Mouse (Mus musculus) embryo, embryonic 10.5 days (tissue): Measurements from ENCODE around the gene Svop.
A peak's percentile ranks its signal among the peaks of the same experiment; 100 is the strongest.

Experiments used
- DNase-seq: peaks from one replicate; pipeline ENCODE4 v3.0.0-alpha.2; 2015; ENCODE audit warnings: low spot score

Svop gene

GRCm38 (mm10) chr5:114091057-114091807 is at the start of gene Svop:
Gene Svop (minus strand): TSS chr5:114091570.
- peak; percentile 86 for DNase-seq

- DNase-seq = peak; percentile 32
These were observed 47.8 kb upstream of the Svop start for GRCm38 (mm10) chr5:114139175-114139574.

- DNase-seq = no peak
These were observed 47.2 kb upstream of the Svop start for GRCm38 (mm10) chr5:114138277-114139164.

GRCm38 (mm10) chr5:114137481-114138276 is 46.3 kb upstream of the Svop start:
- DNase-seq = no peak

- DNase-seq = no peak
These were observed 44.1 kb upstream of the Svop start for GRCm38 (mm10) chr5:114135516-114135915.

DNA sequence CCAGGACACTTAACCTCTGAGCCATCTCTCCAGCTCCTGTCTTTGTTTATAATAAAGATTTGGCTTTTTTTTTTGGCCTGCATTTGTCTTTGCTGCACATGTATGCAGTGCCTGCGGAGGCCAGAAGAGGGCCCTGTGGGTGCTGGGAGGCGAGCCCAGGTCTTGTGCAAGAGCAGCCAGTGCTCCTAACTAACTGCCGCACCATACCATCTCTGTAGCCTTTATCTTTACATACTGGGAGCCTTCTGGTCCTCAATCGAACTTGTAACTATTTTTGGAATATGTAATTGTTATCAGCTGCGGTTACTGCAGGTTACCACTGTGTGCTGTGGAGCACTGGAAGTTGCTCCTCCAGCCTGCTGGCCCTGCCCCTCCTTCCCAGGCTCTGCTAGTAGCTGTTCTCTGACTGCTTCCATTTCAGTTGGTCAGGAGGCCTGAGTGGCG is 42.7 kb upstream of the Svop start:
- peak; percentile 35 for DNase-seq

DNA sequence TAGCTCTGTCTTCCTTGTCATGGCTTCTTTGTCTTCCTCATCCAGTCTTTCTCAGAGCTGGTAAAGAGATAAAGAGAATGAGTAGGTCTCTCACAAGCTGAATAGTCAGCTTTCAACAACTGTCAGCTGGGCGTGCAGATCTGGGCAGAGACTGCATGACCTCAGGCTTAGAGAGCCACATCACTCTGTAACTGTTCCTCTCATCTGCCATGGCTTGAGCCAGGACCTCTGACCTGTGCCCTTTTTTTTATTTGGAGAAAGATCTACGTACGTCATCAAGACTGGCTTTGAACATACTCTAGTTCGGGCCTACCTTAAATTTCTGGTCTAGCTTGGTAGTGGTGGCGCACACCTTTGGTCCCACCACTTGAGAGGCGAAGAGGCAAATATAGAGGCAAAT is 41.5 kb upstream of the Svop start:
- DNase-seq = no peak

DNA sequence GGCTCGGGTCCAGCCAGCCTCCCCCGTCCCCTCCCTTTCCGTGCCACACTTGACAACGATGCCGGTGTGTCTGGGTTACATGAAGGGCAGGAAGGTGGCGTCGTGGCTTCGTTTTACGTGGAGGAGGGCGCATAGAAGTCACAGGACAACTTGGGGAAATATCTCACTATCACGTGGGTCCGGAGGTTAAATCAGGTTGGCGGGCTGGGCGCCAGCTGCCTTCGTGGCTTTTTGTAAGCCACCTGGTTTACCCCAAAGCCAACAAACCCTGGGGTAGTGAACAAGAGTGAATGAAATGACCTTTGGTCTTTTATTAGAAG is 40.1 kb upstream of the Svop start:
- peak; percentile 40 for DNase-seq

DNA sequence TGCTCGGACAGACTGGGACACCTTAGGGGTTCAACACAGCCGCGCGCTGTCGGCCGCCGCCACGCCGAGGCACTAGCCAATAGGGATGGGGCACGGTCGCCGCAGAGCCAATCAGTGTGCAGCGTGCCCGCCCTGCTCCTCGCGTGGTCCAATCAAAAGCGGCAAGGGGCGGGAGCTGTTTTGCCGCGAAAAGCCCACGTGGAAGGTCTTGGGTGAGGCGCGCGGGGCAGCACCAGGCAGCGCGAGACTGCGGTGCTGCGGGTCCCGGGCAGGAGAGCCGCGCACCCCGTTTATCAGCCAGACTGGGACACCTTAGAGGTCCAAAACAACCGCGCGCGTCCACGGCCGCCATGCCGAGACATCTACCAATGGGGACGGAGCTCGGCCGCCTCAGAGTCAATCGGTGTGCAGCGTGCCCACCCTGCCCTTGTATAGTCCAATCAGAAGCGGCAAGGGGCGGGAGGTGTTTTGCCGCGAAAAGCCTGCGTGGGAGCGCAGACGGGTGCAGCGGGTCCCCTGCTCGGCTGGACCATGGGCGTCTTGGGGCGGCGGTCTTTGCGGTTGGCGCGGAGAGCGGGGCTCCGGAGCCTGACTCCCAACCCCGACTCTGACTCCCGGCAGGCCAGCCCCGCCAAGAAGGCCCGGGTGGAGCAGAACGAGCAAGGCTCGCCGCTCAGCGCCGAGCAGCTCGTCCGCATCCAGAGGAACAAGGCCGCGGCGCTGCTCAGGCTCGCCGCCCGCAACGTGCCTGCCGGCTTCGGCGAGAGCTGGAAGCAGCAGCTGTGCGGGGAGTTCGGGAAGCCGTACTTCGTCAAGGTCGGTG is 39.5 kb upstream of the Svop start:
- peak; percentile 95 for DNase-seq

- peak; percentile 80 for DNase-seq
These were observed 38.8 kb upstream of the Svop start, which contains the start of gene Ung for GRCm38 (mm10) chr5:114130211-114130605. Gene Ung (plus strand): TSS chr5:114130386.

GRCm38 (mm10) chr5:114129550-114130210 is 38.3 kb upstream of the Svop start:
- no peak for DNase-seq

DNA sequence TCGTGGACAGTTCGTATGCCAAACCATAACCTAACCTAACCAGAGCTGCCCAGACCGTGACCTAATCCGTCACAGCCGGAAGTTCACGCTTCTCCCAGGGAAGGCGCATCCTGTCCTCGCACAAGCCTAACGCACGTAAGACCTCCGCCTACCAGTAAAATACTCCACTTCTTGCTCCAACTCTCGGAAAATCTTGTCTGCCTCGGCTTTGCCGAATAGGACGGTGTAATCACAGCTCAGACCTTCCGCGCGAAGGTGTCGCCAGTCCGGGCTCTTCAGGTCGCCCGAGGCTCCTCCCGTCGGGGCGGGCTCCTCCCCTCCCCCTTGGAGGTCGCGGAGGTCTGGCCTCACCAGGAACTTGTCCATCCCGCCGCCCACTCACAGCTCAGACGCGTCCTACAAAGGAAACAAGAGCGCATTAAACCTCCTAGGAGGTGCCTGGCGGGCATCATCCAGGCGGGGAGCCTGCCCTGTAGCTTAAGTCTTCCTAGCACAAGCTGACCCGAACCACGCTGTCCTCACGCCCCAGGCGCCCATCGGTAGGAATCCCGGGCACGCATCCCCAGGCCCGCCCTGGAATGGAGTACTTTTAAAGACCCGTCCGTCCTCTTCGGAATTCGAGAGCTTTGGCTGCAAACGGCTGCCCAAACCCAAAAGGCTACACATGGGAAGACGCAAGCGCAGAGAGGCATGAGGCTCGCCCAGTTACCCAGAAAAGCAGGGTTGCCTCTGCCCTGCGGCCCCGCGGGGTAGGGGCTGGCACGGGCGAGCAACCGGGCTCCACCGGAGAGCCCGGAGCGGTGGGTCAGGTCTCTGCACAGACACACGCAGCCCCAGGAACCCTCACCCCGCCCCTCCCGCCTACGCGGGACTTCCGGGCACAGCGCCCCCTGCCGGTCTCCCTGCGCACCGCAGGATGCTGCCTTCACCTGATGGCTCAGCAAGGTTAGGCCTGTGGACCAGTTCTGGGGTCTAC is 36.3 kb upstream of the Svop start, which contains the start of gene Alkbh2:
Gene Alkbh2, minus strand, starts transcription at position 845 of the 976 bp plus-strand sequence.
- DNase-seq = peak; percentile 90

DNA sequence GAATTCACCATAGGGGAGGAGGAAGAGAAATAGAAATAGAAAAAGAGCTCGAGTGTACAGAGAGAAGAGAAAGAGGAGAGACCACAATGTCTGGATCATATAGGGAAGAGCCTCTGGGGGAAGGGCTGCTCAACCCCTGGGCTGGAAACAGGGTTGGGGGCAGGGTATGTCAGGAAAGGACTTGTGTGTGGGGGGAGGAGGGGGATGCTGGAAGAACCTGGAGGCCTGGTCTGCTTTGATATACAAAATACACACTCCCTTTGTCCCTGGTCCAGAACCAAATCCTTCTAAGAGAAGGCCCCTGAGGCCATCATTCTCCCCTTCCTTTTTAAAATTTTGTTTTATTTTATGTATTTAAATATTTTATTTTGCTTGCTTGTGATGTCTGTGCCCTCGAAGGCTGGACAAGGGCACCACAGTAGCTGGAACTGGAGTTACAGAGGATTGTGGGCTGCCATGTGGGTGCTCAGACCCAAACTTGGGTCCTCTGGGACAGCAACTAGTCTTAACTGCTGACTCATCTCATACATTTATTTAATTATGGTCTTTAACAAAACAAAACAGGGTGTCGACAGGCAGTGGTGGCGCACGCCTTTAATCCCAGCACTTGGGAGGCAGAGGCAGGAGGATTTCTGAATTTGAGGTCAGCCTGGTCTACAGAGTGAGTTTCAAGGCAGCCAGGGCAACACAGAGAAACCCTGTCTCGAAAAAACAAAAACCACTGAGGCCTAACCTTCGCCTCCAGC is 35.3 kb upstream of the Svop start:
- no peak for DNase-seq

GRCm38 (mm10) chr5:114126008-114126407 is 34.6 kb upstream of the Svop start:
- DNase-seq = no peak

DNA sequence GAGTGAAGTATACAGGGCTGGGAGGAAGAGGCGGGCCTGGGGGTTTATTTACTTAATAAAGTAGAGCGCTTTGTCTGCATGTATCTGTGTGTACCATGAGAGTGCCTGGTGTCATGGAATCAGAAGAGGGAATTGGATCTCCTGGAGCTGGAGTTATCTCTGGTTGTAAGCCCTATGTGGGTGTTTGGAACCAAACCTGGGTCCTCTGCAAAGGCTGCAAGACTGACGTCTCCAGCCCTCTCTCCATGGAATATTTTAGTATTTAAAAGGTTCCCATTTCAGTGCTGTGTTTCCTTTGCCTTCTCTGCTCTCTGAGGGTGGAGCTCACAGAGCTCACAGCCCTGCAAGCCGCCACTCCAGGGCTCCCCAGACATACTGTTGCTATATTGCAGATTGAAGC is 28.4 kb upstream of the Svop start:
- no peak for DNase-seq

GRCm38 (mm10) chr5:114116586-114116985 is 25.2 kb upstream of the Svop start:
- DNase-seq = no peak

DNA sequence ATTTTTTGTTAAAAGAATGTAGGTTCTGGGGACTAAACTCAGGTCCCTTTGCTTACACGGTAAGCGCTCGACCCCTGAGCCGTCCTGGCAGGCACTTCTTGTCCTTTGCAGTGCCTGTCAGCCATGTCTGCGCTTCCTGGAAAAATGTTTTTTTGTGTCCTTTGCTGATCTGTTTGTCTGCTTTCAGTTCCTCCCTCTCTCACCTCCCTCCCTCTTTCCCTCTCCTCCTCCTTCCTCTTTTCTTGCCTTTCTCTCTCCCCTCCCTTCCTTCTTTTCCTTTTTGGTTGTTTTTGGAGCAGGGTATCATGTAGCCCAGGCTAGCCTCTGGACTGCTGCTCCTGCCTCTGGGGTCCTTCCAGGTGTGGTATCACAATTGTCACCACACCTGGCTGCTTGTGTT is 23.7 kb upstream of the Svop start:
- DNase-seq = no peak

GRCm38 (mm10) chr5:114113334-114113733 is 22.0 kb upstream of the Svop start:
- DNase-seq = peak; percentile 22

GRCm38 (mm10) chr5:114106391-114106935 is 15.1 kb upstream of the Svop start:
- no peak for DNase-seq
